Mouse (Mus musculus) megakaryocyte-erythroid progenitor cell, adult 5 weeks (primary cell): ENCODE measurements around the gene 4930524J08Rik. TPM values are rescaled to one million over a fixed set of nuclear protein-coding genes. Genes with fewer than 3 reads are reported as not detected.

Source experiments
- polyA plus RNA-seq: library from polyadenylated mRNA; stranded (reverse); fragments of >175 nt; gene quantifications from 2 replicates; pipeline ENCODE4 v1.2.3, GENCODE M21; 2012

The 4930524J08Rik gene
- 12.0 and 14.1 TPM in 2 replicates for polyA plus RNA-seq

GRCm38 (mm10) chr5:99978699-99979442 lies at the start of gene 4930524J08Rik, which contains the start of gene Hnrnpd:
Gene 4930524J08Rik (plus strand): TSS chr5:99979061.
Gene Hnrnpd (minus strand): TSS chr5:99978938.

Other genes starting within 250 kb of the 4930524J08Rik start
- 6.2 and 10.2 TPM in 2 replicates for gene Rasgef1b, start 250.0 kb upstream of the 4930524J08Rik start, polyA plus RNA-seq
- not detected in 2 replicates for gene Vamp9, start 72.8 kb upstream of the 4930524J08Rik start, polyA plus RNA-seq
- gene Hnrnpd, start 123 bp upstream of the 4930524J08Rik start, polyA plus RNA-seq, result 326 and 488 TPM in 2 replicates
- gene Hnrnpdl, start 60.6 kb downstream of the 4930524J08Rik start, polyA plus RNA-seq, result 209 and 316 TPM in 2 replicates
- 63.6 and 67.3 TPM in 2 replicates for gene Enoph1, start 60.9 kb downstream of the 4930524J08Rik start, polyA plus RNA-seq
- 0.02 and 0.03 TPM in 2 replicates for gene Tmem150c, start 180.7 kb downstream of the 4930524J08Rik start, polyA plus RNA-seq